Mouse (Mus musculus) frontal cortex, postnatal 14 days (tissue): Measurements from ENCODE around the gene Zfand5.
"Not testable (repeated sequence)": the region's sequence is repeated elsewhere in the genome, so short reads cannot be mapped to it uniquely, and the experiment has no call there.

ENCODE experiments used
- DNase-seq, 2 experiments: peaks; one replicate each; pipeline ENCODE4 v3.0.0; 2022; ENCODE audit warnings: low spot score in 2 of 2

The Zfand5 gene

DNA sequence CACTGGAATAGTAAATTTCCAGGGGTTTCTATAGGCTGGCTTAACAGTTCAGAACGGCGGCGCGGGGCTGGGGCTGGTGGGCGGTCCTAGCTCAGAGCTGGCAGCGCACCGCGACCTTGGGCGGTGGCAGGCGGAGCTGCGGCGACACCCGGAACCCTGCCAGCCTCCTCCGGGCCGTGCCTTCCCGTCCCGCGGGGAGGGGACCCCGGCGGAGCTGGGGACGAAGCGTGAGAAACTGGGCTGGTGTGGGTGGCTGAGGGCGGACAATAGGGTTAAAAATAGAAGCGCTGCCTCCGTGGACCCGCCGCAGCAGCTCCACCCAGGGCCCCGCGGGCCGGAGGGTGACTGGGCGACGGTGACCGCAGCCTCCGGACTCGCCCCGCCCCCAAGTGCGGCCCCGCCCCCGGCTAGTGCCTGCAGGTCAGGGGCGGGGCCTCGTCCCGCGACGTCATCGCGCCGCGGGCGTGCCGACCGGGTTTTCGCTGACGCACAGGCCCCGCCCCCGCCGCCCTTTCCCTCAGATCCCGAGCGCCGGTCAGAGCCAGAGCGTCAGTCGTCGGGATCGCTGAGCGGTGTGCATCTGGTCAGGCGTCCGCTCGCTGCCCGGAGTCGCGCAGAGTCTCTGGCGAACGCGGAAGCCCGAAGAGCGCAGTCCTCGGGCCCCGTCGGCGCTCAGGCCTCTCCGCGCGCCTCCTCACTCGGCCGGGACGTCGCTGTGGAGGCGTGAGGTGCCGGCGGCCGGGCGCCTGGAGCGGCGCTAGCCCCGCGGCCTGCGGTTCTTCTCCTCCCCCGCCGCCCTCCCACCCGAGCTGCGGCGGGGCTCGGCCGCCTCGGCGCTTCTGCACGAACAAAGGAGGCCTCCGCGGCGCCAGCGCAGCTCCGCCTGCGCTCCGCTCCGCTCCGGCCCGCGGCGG lies at the start of gene Zfand5:
Gene Zfand5 (plus strand): TSS at position 538 of the 914 bp plus-strand sequence.
- DNase-seq: peak; percentile 93 to 98

DNA sequence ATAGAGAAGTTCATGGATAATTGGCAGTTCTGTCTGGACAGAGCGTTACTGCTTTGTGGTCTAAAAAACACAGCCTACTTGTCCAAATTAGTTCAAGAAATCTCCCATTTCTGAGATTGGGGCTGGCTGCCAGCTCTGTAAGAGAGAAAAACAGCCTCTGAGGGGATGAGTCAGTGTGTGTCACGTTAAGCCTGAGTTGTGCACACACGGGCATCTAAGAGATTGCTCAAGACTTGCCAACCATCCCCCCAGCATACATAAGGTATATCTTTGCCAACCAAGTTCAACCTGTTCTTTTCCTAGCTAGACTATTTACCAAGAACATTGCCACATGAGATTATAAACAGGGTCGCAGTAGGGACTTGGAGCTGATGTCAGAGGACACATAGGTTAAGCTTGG lies 44.9 kb upstream of the Zfand5 start:
- DNase-seq: peak; percentile 4 to 13

DNA sequence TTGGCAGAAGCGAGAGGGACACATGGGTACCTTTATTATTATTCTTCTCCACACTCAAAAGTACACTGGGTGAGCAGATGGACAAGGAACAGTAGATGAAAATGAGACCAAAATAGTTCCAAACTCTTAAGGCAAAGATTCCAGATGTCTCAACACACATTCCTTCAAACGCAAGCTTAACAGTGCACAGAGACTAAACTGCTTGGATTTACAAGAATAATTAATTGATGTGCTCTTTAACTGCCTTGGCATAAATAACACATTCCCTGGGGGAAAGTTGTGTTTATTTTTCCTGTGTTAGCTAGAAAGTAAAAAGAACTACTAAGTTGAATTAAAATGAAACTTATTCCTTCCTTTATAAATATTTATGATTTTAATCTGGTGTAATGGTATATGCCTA lies 44.3 kb upstream of the Zfand5 start:
- DNase-seq: no peak

DNA sequence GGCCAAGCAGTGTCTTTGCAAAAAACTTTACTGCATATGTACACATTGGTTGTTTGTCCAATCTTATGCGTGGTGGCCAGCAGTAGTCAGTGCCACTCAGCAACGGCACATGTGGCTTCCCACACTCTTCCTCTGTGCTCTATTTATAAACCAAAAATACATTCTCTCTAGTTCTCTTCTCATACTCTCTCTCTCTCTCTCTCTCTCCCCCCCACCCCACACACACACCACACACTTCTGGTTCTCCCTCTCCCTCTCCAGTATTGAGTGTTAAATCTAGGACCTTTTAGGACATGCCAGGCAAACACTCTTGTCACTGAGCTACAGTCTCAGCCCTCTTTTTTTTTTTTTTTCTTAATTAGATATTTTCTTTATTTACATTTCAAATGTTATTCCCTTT lies 23.3 kb upstream of the Zfand5 start:
- DNase-seq: not testable (repeated sequence)

DNA sequence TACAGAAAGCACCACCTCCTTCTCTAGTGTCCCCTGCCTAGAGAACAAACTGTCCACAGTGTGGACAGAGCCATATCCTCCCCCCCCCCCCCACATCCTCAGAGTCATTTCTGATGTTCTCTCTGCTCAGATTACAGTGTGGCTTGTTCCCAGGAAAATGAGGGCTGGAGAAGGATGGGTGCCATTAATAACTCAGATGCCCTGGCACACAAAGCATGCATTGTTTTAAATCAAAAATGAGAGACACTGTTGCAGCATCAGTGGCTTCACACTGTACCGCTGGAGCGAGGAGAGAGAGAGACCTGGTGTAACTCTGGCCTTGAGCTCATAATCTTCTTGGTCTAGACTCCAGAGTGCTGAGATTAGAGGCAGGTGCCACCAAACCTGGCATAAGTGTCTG lies 18.2 kb upstream of the Zfand5 start:
- no peak for DNase-seq

DNA sequence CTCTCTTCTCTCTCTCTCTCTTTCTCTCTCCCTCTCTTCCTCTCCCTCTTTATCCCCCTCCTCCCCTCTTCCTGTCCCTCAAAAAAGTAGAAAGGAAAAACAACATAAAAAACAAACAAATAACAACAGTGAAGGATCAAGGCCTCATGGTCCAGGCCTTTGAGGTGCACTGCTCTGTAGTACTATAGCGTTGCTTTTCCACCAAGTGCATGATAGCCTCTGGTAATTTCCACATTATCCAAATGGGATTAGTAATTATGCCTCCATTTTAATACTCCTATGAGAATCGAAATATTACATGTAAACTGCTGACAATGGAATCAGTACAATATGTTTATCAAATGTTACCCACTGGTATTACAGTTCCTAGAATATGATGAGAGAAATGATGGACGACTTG lies 16.2 kb upstream of the Zfand5 start:
- no peak for DNase-seq

DNA sequence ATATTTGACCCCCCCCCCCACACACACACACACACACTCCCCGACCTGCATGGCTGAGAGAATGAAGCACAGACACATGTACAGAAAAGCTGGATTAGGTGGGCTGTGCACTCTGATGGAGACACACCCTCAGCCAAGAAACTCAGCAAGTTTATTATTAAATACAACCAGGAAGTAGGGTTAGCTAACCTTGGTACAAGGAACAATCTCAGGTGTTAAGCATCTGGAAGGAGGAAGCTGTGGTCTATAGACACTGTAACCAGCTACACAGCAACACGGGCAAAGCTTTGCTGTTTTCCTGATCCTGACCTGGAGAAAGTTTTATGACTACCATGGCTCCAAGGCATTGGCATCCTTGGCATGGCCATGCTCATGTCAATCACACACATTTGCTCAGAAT lies 12.6 kb upstream of the Zfand5 start:
- DNase-seq: no peak

DNA sequence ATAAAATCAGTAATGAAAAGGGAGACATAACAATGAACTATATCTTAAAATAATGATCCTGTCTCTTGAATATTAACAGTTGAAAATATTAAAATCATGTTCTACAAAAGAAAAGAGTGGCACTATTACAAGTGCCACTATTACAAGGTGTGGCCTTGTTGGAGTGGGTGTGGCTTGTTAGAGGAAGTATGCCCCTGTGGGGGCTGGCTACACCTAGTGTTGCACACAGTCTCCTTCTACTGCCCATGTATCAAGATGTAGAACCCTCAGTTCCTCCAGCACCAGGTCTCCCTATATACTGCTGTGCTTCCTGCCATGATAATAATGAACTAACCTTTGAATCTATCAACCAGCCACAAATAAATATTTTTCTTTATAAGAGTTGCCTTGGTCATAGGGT lies 11.8 kb upstream of the Zfand5 start:
- DNase-seq: no peak

DNA sequence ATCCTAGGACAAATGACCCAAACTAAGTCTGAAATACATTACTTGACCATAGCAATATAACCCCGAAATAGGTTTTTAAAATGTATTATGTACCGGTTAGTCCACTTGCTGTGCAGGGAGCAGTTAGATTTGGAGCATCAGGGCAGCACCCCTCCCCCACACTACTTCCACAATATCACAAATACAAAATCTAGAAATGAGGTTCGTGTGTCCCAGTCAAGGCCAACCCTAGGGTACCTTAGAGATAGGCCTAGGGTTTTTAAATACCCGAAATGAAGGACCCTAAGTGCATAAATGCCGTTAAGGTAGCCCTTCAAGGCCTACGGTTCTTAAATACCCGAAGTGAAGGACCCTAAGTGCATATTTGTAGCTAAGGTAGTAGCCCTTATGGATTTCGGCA lies 892 bp upstream of the Zfand5 start:
- DNase-seq: peak in 1 of 2 experiments; percentile 15

DNA sequence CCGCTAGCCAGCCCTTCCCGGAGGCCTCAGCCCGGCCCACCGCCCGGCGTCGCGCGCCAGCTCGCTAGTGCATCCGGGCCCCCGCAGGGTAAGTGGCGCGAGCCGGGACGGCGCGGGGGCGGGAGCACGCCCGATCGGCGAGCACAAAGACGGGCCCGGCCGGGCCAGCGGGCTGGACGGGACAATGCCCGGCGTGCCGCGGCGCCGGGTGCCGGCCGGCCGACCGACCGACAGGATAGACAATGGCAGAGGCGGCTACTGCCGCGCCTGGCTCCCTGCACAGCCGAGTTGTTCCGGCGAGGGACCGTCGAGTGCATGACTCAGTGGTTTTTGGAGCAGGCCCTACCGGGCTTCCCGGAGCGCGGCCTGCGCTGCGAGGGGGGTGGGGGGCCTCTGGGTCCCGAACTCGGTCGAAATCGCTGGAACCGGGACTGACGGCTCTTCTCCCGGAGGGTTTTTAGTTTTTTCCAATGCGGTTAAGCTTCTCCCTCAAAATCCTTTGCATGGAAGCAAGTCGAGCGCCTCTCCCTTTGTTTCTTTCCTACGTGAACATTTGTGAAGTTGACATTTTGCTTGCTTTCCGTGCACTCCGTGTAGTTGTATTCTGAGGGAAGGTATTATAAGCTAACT lies 692 bp downstream of the Zfand5 start:
- DNase-seq: peak; percentile 34 to 56

DNA sequence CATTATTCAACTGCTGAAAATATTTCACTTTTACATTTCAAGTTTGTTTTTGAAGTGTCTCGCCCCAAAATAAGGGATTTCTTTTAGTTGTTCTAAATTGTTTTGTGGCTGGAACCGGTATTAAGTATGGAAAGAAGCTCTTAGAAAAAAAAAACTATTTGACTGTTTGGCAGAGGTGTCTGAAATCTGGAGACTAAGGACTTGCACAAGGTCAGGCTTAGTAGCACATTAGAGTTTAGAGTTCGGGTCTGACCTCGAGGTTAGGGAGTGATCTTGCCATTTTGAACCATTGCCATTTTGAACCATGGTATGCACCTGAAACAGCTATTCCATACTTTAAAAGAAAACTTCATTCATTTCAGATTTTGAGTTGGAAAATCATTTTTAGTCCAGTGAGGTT lies 1.4 kb downstream of the Zfand5 start:
- no peak for DNase-seq

DNA sequence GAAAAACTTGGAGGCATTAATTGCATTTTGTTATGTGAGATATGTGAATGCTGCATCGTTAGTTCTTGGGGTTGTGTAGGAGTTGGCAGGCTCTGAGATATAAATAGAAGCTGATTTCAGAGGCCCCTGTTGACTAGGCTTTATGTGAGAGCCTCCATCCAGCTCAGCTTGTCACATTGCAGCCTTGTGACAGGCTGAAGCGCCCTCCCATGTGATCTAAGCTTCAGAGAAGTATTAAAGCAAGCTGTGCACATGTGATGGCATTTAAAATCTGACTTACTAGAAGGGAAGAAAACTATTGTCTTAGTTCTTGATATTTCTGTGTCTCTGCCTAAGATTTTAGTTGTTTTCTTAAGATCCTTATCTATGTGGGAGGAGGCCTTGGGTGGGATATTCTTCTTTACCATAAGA lies 2.1 kb downstream of the Zfand5 start:
- DNase-seq: peak; percentile 34 to 41

DNA sequence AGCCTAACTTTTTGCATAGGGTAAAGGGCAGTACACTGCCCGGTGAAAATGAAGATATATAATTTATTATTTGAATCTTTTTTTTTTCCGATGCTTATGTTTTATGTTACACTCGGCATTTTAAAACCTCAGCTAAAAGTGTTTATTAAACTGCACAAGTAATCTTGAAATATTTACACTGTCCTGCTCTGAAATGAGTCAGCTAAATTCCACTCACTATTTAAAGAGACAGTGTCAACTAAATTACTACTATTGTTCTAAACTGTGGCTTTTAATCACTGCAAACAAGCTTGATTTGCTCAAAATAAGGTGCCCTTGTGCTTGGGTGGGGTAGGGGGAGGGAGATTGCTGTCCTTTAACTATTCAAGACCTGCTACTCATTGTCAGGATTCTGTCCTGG lies 2.6 kb downstream of the Zfand5 start:
- DNase-seq: no peak

DNA sequence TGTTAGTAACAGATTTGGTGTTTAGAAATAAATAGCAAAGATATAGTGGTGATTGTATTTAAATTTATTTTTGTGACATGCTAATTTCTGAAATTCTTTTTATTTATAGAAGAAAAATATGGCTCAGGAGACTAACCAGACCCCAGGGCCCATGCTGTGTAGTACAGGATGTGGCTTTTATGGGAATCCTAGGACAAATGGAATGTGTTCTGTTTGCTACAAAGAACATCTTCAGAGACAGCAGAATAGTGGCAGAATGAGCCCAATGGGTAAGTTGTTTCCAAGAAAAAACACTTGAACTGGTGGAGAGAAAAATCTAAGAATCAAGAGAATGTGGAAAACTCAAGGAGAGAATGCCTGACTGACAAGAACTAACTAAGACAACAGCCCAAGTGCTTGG lies 4.2 kb downstream of the Zfand5 start:
- no peak for DNase-seq

DNA sequence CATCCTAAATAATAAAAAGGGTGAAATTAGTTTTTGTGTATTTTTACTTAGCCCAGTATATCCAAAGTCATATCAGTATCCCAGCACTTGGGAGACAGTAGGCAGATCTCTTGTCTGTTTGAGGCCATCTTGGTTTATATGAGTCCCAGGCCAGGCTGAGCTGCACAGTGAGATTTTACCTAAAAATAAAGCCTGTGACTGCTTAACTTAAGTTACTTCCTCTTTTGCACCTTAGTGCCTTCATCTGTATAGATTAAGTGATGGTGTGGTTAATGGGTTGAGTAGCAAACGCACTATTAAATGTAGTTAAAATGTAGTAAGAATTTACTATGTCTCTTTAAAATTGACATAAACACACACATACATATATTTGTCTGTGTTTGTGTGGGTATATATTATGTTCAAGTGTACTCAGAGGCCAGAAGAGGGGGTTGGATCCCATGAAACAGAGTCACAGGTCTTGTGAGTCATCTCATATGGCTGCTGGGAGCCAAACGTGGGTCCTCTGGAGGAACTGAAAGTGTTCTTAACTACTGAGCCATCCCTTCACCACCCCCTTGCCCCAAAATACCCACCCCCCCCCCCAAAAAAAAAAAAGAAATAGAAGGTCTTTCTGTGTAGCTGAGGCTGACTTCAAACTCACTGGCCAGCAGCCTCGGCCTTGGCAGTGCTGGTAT lies 14.5 kb downstream of the Zfand5 start:
- DNase-seq: no peak

DNA sequence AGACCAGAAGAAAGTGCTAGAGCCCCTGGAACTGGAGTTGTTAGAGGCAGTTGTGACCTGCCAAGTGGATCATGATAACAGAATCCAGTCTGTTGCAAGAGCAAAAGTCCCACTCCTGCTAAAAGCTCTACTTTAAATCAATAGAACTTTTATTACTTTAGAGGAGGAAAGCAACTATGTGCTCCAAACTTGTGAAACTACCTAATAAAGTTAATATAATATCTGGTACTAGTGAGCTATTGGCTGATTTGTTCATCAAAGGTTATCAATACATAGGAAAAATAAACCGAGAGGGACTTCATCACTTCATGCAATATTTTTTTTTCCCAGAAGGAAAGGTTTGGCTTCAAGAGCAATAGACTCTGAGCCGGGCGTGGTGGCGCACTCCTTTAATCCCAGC lies 25.3 kb downstream of the Zfand5 start:
- no peak for DNase-seq

DNA sequence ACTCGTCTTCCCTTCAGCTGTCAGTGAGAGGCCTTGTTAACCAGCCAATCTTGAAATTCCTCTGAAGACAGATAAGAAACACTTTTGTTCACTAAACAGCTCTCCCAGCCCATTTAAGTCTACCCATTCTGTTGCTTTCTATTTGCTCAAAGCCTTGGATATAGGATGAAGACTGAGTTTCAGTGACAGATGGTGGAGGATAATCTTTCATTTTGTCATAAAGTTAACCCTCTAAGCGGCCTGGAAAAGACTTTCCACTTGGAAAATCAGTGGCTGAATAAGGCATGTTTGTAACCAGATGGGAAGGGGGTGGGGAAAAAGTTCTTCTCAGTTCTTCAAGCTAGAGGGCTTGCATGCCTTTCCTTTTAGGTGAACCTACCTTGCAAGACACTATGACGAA lies 29.7 kb downstream of the Zfand5 start:
- DNase-seq: no peak

DNA sequence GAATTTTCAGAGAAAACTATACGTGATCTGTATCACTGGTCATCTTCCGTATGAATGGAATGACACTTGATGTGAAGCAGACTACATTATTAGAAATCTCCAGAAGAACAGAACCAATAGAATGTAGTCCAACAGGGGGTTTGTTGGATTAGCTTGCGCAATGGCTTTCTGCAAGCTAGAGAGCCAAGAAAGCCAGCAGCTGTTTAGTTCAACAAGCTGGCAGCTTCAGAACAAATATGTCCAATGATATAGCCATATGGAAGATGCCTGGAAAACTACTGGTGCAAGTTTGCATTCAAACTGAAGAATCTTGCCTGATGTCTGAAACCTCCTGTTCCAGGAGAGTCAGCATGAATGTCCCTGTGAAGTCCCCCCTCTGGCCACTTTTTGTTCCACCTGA lies 35.7 kb downstream of the Zfand5 start:
- no peak for DNase-seq

DNA sequence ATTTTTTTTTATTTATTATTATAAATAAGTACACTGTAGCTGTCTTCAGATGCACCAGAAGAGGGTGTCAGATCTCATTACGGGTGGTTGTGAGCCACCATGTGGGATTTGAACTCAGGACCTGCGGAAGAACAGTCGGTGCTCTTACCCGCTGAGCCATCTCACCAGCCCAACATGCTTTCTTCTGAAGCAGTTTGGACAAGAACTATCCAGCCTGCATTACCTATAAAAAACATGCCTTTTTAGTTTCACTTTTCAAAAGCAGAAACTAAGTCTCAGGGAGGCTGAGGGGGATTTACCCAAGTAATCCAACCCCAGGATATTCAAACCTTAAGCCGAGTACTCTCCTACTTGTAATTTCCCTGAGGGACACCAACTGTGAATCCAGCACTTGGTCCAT lies 38.3 kb downstream of the Zfand5 start:
- DNase-seq: not testable (repeated sequence)

DNA sequence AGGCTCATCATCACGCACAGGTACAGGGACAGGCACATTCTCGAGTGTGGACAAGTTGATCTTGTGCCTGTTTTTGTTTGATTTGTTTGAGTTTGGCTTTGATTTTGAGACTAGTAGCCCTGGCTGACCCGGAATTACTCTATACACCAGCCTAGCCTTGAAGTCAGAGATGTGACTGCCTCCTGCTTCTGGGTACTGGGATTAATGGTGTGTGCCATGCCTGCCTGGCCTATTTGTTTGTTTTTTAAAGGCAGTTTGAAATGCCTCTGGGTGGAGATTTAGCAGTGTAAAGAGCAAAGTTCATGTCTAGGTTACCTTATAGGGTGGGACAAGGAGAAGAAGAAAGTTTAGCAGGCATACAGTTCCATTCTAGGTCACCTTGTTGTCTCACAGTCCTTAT lies 43.6 kb downstream of the Zfand5 start:
- no peak for DNase-seq

DNA sequence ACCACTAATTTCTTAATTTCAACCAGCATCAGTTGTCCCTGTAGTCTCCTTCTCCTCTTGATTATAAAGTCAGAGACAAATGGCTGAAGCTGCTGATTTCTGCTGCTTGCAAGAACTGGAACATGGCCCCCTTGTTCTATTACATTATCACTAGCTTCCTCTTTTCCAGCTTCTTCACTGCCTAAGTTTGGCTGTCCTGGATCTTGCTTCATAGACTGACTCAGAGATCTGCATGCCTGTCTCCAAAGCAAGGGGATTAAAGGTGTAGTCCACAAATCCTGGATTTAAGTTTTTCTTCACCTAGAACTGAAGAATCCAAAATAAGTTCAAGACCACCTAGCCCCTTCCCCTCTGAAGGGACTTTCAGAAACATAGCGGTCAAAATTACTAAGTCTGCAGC lies 47.5 kb downstream of the Zfand5 start:
- DNase-seq: no peak

DNA sequence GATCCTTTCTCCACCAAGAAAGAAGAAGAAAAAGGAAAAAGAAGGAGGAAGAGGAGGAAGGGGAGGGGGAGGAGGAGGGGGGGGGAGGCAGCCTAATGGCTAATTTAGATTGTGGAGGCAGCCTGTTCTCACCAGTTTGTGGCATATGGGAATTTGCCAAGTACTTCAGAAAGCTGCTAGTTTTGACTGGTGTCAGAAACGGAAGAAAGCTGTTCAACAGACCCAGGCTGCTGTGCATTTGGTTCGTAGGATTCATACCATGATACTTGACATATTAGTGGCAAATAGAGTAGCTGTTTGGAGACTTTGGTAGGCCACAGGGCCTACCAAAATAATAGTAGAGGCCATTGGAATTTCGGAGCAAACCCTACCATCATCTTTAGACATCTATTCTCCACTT lies 53.3 kb downstream of the Zfand5 start:
- no peak for DNase-seq

DNA sequence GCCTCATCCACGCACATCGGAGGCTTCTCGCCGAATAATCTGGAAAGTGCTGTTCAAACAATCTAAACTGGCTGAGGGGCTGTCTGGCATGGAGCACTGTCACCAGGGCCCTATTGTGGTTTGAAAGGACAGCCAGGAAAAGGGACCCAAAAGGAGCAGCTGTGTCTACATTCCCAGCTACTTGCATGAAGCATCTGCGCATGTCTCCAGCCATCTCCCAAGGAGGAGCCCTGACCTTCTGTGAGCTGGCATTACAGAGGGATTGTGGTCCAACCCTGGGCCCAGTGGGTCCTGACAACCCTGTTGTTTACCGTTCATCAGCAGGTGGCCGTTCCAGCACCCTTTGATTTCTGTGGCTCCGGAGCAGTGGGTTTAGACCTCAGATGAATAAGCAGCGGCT lies 56.9 kb downstream of the Zfand5 start:
- no peak for DNase-seq
